Mouse (Mus musculus) lung, adult 10 weeks (tissue): ENCODE results near the gene Tmem28. TPM values are rescaled to one million over a fixed set of nuclear protein-coding genes. Genes with fewer than 3 reads are reported as not detected.

Source experiments
- polyA plus RNA-seq: library from polyadenylated mRNA; stranded (reverse); fragments of 350-450 nt; fragmentation: Illumina TruSeq; extraction: RNeasy Lipid Tissue Mini Kit (QIAGEN cat#74804); gene quantifications from one replicate; pipeline ENCODE4 v1.2.3, GENCODE M21; 2014; ENCODE audit warnings: low read depth, low replicate concordance; ENCODE audit not compliant: insufficient read depth

Tmem28 gene
- 1.2 TPM for polyA plus RNA-seq

GRCm38 (mm10) chrX:99820790-99821395 lies at the start of gene Tmem28:
Tmem28 (plus strand) TSS chrX:99821021.

Other genes starting within 250 kb of the Tmem28 start
- gene Eda, start 154.6 kb downstream of the Tmem28 start, polyA plus RNA-seq: 0.86 TPM